Mouse (Mus musculus): Measurements from ENCODE around the gene Ints1.

- TF ChIP-seq CTCF (IDR thresholded peaks at IDR 0.05; ENCODE audit: low read depth) (no peak), EP300 (optimal IDR thresholded peaks at IDR 0.05) (no peak)
Observed at GRCm38 (mm10) chr5:139801231-139801630, 25.8 kb upstream of the Ints1 start.

All from stomach, postnatal 0 days (tissue).